Mouse (Mus musculus) lung, adult 2 months (tissue): ENCODE results near the gene Pigs.

Experiments
- CTCF ChIP-seq: fragments of 200-500 bp; IDR thresholded peaks from 2 replicates; pipeline ENCODE4 v1.5.1; 2011; ENCODE audit warnings: mild to moderate bottlenecking, low read length, control low read depth; ENCODE audit not compliant: insufficient read depth
- POLR2A ChIP-seq: fragments of 200-500 bp; IDR thresholded peaks from 2 replicates; pipeline ENCODE4 v1.6.1; 2011; ENCODE audit warnings: low read depth, mild to moderate bottlenecking, control low read depth, low read length, borderline replicate concordance; ENCODE audit errors: extremely low read depth

DNA sequence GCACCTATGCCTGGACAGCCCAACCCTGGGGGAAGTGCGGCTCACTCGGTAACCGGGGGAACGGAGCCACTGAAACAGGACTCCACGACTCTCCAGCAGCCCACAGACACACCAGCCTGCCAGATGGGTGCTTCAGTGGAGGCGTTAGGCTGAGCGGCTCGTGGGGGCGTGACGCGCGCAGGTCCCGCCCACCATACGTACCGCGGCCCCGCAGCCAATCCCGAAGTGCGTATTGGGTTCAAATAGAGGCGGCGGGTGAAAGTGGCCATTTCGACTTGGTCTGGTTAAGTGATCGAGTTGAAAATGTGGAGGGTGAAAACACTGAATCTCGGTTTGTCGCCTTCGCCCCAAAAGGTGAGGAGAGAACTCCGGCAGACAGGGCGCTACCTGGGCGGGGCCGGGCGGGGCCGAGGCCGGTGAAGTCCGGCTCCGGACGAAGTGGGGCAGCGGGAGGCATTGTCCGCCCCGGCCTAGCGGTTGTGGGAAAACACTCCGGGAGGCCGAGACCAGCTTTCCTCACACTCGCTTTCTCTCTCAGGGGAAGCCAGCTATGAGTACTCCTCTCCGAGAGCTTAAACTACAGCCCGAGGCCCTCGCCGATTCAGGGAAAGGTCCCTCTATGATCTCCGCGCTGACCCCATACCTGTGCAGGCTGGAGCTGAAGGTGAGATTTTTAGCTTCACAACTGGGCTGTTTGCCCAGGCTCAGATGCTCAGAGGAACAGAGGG is 26.7 kb upstream of the Pigs start, which contains the start of gene Spag5:
- TF ChIP-seq POLR2A (no peak), CTCF (no peak)
